Mouse (Mus musculus): ENCODE measurements around the gene Ccdc84.
A peak's percentile ranks its signal among the peaks of the same experiment; 100 is the strongest.
"Not testable (repeated sequence)": the region's sequence is repeated elsewhere in the genome, so short reads cannot be mapped to it uniquely, and the experiment has no call there.

Gene Ccdc84

GRCm38 (mm10) chr9:44361931-44362330 lies 56.4 kb downstream of the Ccdc84 start:
- DNase-seq (ENCODE audit: low read depth, low spot score), result not testable (repeated sequence)

- peak; percentile 95 for DNase-seq (ENCODE audit: low read depth, low spot score)
These were observed 57.0 kb downstream of the Ccdc84 start, which contains the start of gene Vps11 for GRCm38 (mm10) chr9:44361190-44361917. TSS of gene Vps11 (minus strand) at chr9:44361670.
